Comparison of ENCODE assay signal across 8 mouse cellular contexts in the genomic region with DNA sequence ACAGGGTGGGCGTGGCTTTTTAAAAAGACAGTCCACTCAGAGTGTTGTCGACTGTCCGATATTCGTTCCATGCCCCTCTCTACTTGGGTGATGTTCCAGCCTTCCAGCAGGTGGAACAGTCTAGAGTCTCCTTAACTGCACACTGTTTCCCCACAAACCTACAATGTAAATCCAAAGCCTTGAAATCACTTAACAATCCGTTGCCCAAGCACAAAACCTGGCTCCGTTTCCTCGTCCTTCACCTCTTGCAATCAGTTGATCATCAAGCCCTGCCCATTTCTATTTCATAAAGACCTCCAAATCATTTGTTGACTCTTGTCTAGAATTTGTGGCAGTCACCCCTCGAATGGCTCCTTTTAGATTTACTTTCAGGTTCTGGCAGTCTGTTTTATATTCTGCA. TPM values are rescaled to one million over a fixed set of nuclear protein-coding genes. Genes with fewer than 3 reads are reported as not detected.
DNase-seq lines count a peak whose midpoint lies in the region; ATAC-seq and TF ChIP-seq lines count a peak whose summit lies in the region.

No protein-coding gene starts in this region.

- peaks cover 11% of the 10 kb centered on the region for H3K36me3 ChIP-seq in heart, embryonic 10.5 days
- peaks cover under 1% of the 10 kb centered on the region for H3K36me3 ChIP-seq in C2C12 (ENCODE audit: control insufficient read depth, insufficient read depth)
- no peaks in the 10 kb centered on the region for H3K36me3 ChIP-seq in liver, embryonic 14.5 days (replicated peaks; ENCODE audit: control insufficient read depth, insufficient read depth, low read depth)

- 83% methylated on average over 8 of the region's 8 CpGs for WGBS in heart, embryonic 10.5 days
- 66% methylated on average over 8 of the region's 8 CpGs for WGBS in liver, embryonic 14.5 days (ENCODE audit: insufficient replicate concordance)

- TF ChIP-seq EP300 in liver, embryonic 14.5 days (IDR thresholded peaks at IDR 0.05; ENCODE audit: low read depth), result no peak

- no peak overlapping the region for H3K27ac ChIP-seq in heart, embryonic 10.5 days
- no peak overlapping the region for H3K27ac ChIP-seq in embryonic fibroblast, embryonic 13.5 days (ENCODE audit: insufficient read depth, low read length)
- H3K27ac ChIP-seq in liver, embryonic 14.5 days, result no peak overlapping the region

- H3K79me3 ChIP-seq in C2C12 (ENCODE audit: low read depth), result peaks cover 11% of the 10 kb centered on the region

- intact Hi-C loops in heart, postnatal 10 days (cut with DNase I), result no loop called here

- H3K4me2 ChIP-seq in liver, embryonic 14.5 days (ENCODE audit: low read depth), result peak overlapping the region; percentile 75

- H3ac ChIP-seq in C2C12 (ENCODE audit: control insufficient read depth, insufficient read length, low read depth), result no peak overlapping the region

- no peak overlapping the region; the same call in 1 of the 2 replicates for H3K9ac ChIP-seq in liver, embryonic 14.5 days (replicated peaks)

- H3K9me3 ChIP-seq in heart, embryonic 10.5 days, result no peaks in the 10 kb centered on the region
- H3K9me3 ChIP-seq in liver, embryonic 14.5 days (ENCODE audit: control insufficient read depth, low read length), result no peaks in the 10 kb centered on the region

- H3K4me1 ChIP-seq in heart, embryonic 10.5 days, result no peaks in the 10 kb centered on the region
- peaks cover 4% of the 10 kb centered on the region; the same call in 1 of the 2 replicates for H3K4me1 ChIP-seq in embryonic fibroblast, embryonic 13.5 days (ENCODE audit: control insufficient read depth, insufficient read depth, low read length)
- H3K4me1 ChIP-seq in liver, embryonic 14.5 days (replicated peaks; ENCODE audit: control insufficient read depth in 2 of 2, insufficient read depth in 2 of 2, low read length in 1 of 2), result peaks cover 0 to 6% of the 10 kb centered on the region in 2 experiments; a peak in 2 of 4 replicates

- H3K79me2 ChIP-seq in C2C12 (ENCODE audit: control insufficient read depth, insufficient read depth), result peaks cover 34% of the 10 kb centered on the region

- H3K4me3 ChIP-seq in heart, embryonic 10.5 days, result peak overlapping the region; percentile 83; the same call in 1 of the 2 replicates
- peak overlapping the region; percentile 63 for H3K4me3 ChIP-seq in C2C12 (ENCODE audit: insufficient read depth, poor library complexity, severe bottlenecking)
- peak overlapping the region; percentile 35 for H3K4me3 ChIP-seq in embryonic fibroblast, embryonic 13.5 days (ENCODE audit: insufficient read depth, low read length)
- peak overlapping the region in 1 of 2 experiments; percentile 75; a peak in 2 of 4 replicates for H3K4me3 ChIP-seq in liver, embryonic 14.5 days (ENCODE audit: insufficient read depth in 1 of 2, low read depth in 2 of 2, low read length in 2 of 2)

- H3K27me3 ChIP-seq in heart, embryonic 10.5 days (ENCODE audit: insufficient read depth, poor library complexity, severe bottlenecking), result no peaks in the 10 kb centered on the region
- H3K27me3 ChIP-seq in C2C12 (ENCODE audit: control insufficient read depth, insufficient read depth, insufficient read length), result no peaks in the 10 kb centered on the region
- H3K27me3 ChIP-seq in liver, embryonic 14.5 days (ENCODE audit: control insufficient read depth, insufficient read depth, low read length), result no peaks in the 10 kb centered on the region

- DNase-seq in heart, embryonic 10.5 days (ENCODE audit: low spot score), result no peak
- DNase-seq in heart, postnatal 10 days, result no peak
- no peak for DNase-seq in liver, embryonic 14.5 days (ENCODE audit: low read depth in 3 of 3, low spot score in 3 of 3)
- DNase-seq in left cerebral cortex, adult 11 months (ENCODE audit: low spot score), result no peak
- DNase-seq in lung, postnatal 4 days, result no peak
- no peak for DNase-seq in natural killer cell, adult 2 months (ENCODE audit: low spot score in 2 of 2)

- ATAC-seq in liver, embryonic 14.5 days (ENCODE audit: insufficient read depth), result no peak

- TF ChIP-seq POLR2A in embryonic fibroblast, embryonic 13.5 days (IDR thresholded peaks at IDR 0.05; ENCODE audit: low read depth, low read length), result no peak

- TF ChIP-seq CTCF in C2C12 (IDR thresholded peaks at IDR 0.05; ENCODE audit: control insufficient read depth, insufficient read depth, insufficient read length), result no peak
- no peak for TF ChIP-seq CTCF in embryonic fibroblast, embryonic 13.5 days (IDR thresholded peaks at IDR 0.05; ENCODE audit: borderline replicate concordance, insufficient read depth, low read length)
- no peak for TF ChIP-seq CTCF in liver, embryonic 14.5 days (IDR thresholded peaks at IDR 0.05; ENCODE audit: low read depth)

TF ChIP-seq in C2C12, 6 proteins besides CTCF, POLR2A, EP300 and RAD21:
- TF ChIP-seq CEBPB (IDR thresholded peaks at IDR 0.05; ENCODE audit: low read depth) (no peak), USF1 (IDR thresholded peaks at IDR 0.05; ENCODE audit: low read depth) (no peak), MYOG (IDR thresholded peaks at IDR 0.05; ENCODE audit: control insufficient read depth, extremely low read depth, insufficient read length) (no peak), MYOD1 (IDR thresholded peaks at IDR 0.05; ENCODE audit: control insufficient read depth, insufficient read length, low read depth) (no peak), MAX (IDR thresholded peaks at IDR 0.05) (no peak), FOSL1 (IDR thresholded peaks at IDR 0.05; ENCODE audit: insufficient read depth, low read length, poor library complexity, severe bottlenecking) (no peak)

RNA-seq across cellular contexts. Expression of a gene that starts 1.4 kb away (rescaled TPM):
- 45.7 and 50.8 TPM in 2 replicates for polyA plus RNA-seq in heart, embryonic 10.5 days (2016; fragmentation: Nextera tagmentation; extraction: Ambion mirVana)
- total RNA-seq in heart, postnatal 10 days (2021), result 10 to 100 TPM; 21.0 to 22.5 TPM
- 11.0 TPM for polyA plus RNA-seq in C2C12 (2012; fragmentation: generic; extraction: Trizol)
- 18.3 and 21.3 TPM in 2 replicates for polyA plus RNA-seq in embryonic fibroblast, embryonic 13.5 days (2011; ENCODE audit: insufficient read length, low read depth, missing spikeins)
- 6.3 and 7.5 TPM in 2 replicates for polyA plus RNA-seq in liver, embryonic 14.5 days (2012; rRNA removed)
- polyA plus RNA-seq in liver, embryonic 14.5 days (2014; fragmentation: Nextera tagmentation; extraction: Ambion mirVana), result 12.0 and 12.6 TPM in 2 replicates
